Mouse (Mus musculus): ENCODE measurements around the gene Cdk5rap1. TPM values are rescaled to one million over a fixed set of nuclear protein-coding genes. Genes with fewer than 3 reads are reported as not detected.
"Not testable (repeated sequence)": the region's sequence is repeated elsewhere in the genome, so short reads cannot be mapped to it uniquely, and the experiment has no call there.

Cdk5rap1 gene
- polyA plus RNA-seq, 1 experiment from 2014 or later, result 18.5 TPM

DNA sequence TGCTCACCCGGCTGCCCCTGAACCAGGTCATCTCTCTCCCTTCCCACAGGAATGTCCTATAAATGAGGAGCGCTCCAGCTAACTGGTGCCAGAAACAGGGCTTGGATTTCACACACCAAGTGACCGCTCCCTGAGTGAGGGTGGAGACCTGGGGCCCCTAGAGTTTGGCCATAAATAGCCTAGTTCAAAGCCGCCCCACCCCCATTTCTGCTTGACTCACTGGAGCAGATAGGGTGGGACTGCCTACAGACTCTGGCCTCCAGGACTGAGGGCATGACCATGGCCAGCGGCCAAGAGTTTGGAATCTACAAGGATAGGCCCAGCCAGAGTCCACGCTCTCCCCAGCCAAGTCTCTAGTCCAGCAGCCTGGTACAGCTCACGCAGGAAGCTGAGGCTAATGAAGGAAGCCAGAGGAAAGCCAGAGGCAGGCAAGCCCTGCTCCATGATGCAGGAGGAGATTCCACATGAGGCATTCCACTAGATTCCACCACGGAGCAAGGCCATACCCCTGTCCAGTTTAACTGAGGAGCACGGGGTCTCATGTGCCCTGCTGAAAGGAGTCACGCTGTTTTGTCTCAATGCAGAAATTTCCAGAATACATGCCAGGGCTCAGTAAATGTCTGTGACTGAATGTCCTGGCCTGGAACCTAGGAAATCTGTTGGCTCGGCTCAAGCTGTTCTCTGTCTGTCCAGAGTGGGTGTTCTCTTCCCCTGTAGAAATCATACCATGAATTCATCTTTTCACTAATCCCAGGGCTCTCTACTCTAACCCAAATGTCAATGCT lies 17.6 kb upstream of the Cdk5rap1 start:
- Histone ChIP-seq H3K9ac (ENCODE audit: low read length) (no peak overlapping the region), H3K27me3 (ENCODE audit: control insufficient read depth, insufficient read depth, low read length) (no peaks in the 10 kb centered on the region), H3K4me3 (replicated peaks; ENCODE audit: low read length) (no peak overlapping the region), H3K27ac (ENCODE audit: low read length) (peak overlapping the region; percentile 25; the same call in 1 of the 2 replicates), H3K9me3 (replicated peaks; ENCODE audit: control insufficient read depth, low read length) (no peaks in the 10 kb centered on the region), H3K4me2 (ENCODE audit: low read depth, low read length) (no peak overlapping the region), H3K36me3 (ENCODE audit: control insufficient read depth, insufficient read depth, low read length) (no peaks in the 10 kb centered on the region), H3K4me1 (ENCODE audit: control insufficient read depth, insufficient read depth, low read length) (no peaks in the 10 kb centered on the region)
- peak; percentile 86 for ATAC-seq (ENCODE audit: insufficient read depth, low FRiP score)
- 69% methylated on average over 11 of the region's 11 CpGs for WGBS

DNA sequence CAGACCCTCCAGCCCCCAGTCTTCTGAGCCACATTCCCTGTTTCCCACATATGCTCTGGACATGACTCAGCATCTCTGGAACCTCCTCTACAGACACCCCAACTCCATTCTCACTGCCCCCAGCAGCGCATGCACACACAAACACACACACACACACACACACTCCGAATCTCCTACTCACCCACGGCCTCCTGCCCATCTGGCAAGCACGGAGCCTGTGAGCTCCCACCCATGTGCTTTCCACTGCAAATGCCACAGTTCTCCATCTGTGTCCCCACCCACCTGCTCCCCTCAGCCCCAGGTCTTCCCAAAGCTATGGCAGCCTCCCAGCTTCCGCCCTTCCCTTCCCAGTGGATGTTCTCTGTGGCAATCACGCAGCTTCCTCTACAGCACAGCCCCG lies 6.3 kb upstream of the Cdk5rap1 start:
- no peak overlapping the region for H3K27ac ChIP-seq (ENCODE audit: low read length)
- no peak overlapping the region for H3K9ac ChIP-seq (ENCODE audit: low read length)
- no peak for ATAC-seq (ENCODE audit: insufficient read depth, low FRiP score)
- H3K4me1 ChIP-seq (ENCODE audit: control insufficient read depth, insufficient read depth, low read length), result no peaks in the 10 kb centered on the region
- H3K4me3 ChIP-seq (replicated peaks; ENCODE audit: low read length), result no peak overlapping the region
- no peaks in the 10 kb centered on the region for H3K9me3 ChIP-seq (replicated peaks; ENCODE audit: control insufficient read depth, low read length)
- no peak overlapping the region for H3K4me2 ChIP-seq (ENCODE audit: low read depth, low read length)
- H3K27me3 ChIP-seq (ENCODE audit: control insufficient read depth, insufficient read depth, low read length), result no peaks in the 10 kb centered on the region
- 86% methylated on average over 7 of the region's 7 CpGs for WGBS
- no peaks in the 10 kb centered on the region for H3K36me3 ChIP-seq (ENCODE audit: control insufficient read depth, insufficient read depth, low read length)

DNA sequence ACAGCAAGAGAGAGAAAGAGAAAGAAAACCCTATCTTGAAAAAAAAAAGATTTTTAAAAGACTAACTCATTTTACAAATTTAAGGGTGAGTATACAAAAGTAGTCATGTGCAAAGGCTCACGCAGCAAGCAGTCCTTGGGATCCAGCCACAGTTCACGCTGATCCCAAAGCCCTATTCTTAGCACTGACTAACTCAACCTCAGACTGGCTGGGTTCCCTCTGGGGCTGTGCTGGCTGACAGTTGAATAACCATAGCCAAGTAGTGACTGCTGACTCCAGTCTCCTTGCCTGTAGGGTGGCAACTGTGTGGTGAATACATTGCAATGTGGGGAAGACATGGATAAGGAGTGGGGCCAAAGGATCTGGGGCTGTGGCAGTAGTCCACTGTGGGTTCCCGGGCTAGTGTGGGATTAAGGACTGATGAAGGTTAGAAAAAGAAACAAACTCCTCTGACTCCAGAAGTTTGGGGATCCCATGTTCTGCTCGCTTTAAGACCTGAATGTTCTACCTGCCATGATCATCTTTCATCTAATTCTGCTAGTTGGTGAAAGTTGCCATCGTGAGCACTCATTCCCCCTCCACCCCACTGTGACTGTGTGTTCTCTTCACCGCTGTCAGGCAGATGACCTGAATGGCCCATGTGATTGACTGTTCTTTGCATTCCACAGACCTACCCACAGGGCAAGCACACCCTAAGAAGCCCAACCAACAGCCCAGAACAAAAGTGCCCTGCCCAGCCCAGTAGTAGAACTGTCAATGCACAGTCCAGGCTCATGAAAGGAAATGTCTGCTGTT lies 2.2 kb upstream of the Cdk5rap1 start:
- Histone ChIP-seq H3K9me3 (replicated peaks; ENCODE audit: control insufficient read depth, low read length) (no peaks in the 10 kb centered on the region), H3K4me2 (ENCODE audit: low read depth, low read length) (no peak overlapping the region), H3K9ac (ENCODE audit: low read length) (no peak overlapping the region), H3K27me3 (ENCODE audit: control insufficient read depth, insufficient read depth, low read length) (no peaks in the 10 kb centered on the region), H3K4me3 (replicated peaks; ENCODE audit: low read length) (no peak overlapping the region), H3K27ac (ENCODE audit: low read length) (no peak overlapping the region), H3K4me1 (ENCODE audit: control insufficient read depth, insufficient read depth, low read length) (peaks cover 4% of the 10 kb centered on the region; the same call in 1 of the 2 replicates), H3K36me3 (ENCODE audit: control insufficient read depth, insufficient read depth, low read length) (no peaks in the 10 kb centered on the region)
- no peak for ATAC-seq (ENCODE audit: insufficient read depth, low FRiP score)
- WGBS, result 77% methylated on average over 6 of the region's 6 CpGs

DNA sequence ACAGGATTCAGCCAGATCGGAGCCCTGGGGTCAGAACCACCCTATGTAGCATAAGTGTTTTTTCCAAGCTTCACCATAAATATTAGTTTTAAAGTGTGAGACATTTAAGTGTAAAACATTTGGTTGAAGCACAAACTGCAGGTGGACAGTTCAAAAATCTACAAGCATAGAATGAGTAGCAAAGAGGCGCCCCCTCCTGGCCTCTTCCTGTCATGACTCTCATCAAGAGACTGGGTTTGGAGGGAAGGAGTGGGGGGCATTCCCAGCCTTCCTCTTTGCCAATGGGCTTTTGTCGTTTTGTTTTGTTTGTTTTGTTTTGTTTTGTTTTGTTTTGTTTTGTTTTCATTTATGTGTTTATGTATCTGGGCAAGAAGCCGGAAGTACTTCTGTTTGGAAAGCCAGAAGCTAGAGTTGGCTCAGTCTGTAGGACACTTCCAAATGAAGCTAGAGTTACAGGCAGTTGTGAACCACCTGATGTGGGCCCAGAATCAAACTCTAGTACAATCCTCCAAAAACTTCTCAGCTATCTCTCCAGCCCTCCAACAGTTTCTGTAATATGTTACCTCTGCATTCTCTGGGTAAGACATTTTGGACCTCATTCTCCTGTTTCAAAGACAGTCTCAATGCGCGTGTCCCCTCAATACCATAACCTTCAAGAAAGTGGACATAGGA lies 1.3 kb upstream of the Cdk5rap1 start:
- H3K4me1 ChIP-seq (ENCODE audit: control insufficient read depth, insufficient read depth, low read length), result peaks cover 4% of the 10 kb centered on the region; the same call in 1 of the 2 replicates
- WGBS, result 57% methylated on average over 6 of the region's 6 CpGs
- H3K4me3 ChIP-seq (replicated peaks; ENCODE audit: low read length), result no peak overlapping the region
- no peak for ATAC-seq (ENCODE audit: insufficient read depth, low FRiP score)
- H3K36me3 ChIP-seq (ENCODE audit: control insufficient read depth, insufficient read depth, low read length), result no peaks in the 10 kb centered on the region
- no peak overlapping the region for H3K9ac ChIP-seq (ENCODE audit: low read length)
- H3K27me3 ChIP-seq (ENCODE audit: control insufficient read depth, insufficient read depth, low read length), result no peaks in the 10 kb centered on the region
- H3K27ac ChIP-seq (ENCODE audit: low read length), result no peak overlapping the region
- no peak overlapping the region for H3K4me2 ChIP-seq (ENCODE audit: low read depth, low read length)
- no peaks in the 10 kb centered on the region for H3K9me3 ChIP-seq (replicated peaks; ENCODE audit: control insufficient read depth, low read length)

DNA sequence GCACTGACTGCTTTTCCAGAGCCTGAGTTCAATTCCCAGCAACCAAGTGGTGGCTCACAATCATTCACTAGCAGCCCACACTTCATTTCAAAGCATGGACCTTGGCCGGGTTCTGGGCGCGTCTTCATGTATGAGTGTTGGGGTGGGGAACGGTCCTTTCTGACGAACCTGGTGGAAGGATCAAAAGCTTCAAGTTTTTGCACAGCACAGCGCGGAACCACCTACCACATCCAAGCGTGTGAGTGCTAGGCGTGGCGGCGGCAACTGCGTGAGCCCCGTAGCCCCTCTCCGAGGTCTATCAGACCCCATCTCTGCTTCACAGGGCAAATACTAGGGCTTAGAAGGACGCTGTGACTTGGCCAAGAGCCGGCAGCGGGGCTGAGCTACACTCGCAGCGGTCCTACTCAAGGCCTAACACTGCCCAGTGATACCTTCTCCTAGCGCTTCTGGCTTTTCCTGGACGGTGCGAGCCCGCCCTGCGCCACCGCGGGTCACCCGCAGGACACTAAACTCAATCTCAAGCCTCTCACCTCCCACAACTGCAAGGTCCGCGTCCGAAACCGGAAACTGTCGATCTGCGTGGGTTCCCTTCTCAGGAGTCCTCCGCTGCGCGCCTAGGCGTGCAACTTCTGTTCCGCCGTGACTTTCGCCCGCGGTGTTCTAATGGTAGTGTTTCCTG lies 520 bp downstream of the Cdk5rap1 start:
- no peaks in the 10 kb centered on the region for H3K9me3 ChIP-seq (replicated peaks; ENCODE audit: control insufficient read depth, low read length)
- H3K36me3 ChIP-seq (ENCODE audit: control insufficient read depth, insufficient read depth, low read length), result no peaks in the 10 kb centered on the region
- peak overlapping the region; percentile 83 for H3K4me2 ChIP-seq (ENCODE audit: low read depth, low read length)
- WGBS, result under 1% methylated on average over 42 of the region's 42 CpGs
- no peaks in the 10 kb centered on the region for H3K27me3 ChIP-seq (ENCODE audit: control insufficient read depth, insufficient read depth, low read length)
- peak overlapping the region; percentile 71 for H3K4me3 ChIP-seq (replicated peaks; ENCODE audit: low read length)
- peaks cover 4% of the 10 kb centered on the region; the same call in 1 of the 2 replicates for H3K4me1 ChIP-seq (ENCODE audit: control insufficient read depth, insufficient read depth, low read length)
- H3K27ac ChIP-seq (ENCODE audit: low read length), result peak overlapping the region; percentile 85
- peak; percentile 87 for ATAC-seq (ENCODE audit: insufficient read depth, low FRiP score)
- peak overlapping the region; percentile 86 for H3K9ac ChIP-seq (ENCODE audit: low read length)

DNA sequence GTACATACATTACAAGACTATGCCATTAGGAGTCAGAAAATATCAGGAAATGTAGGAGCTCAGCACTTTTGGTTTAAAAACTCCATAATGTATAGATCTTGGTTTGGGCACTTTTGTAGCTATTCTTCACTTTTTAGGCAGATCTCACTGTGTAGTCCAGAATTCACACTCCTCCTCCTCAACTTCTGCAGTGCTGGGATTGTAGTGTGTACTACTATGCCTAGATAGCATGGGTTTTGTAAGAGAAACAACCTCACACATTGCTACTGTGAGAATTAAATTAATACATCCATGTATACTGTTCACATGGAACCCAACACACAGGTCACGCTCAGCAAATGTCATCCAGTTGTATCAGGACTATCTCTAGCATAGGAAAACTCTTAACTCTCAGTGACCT lies 5.3 kb downstream of the Cdk5rap1 start:
- Histone ChIP-seq H3K4me1 (ENCODE audit: control insufficient read depth, insufficient read depth, low read length) (peaks cover 4% of the 10 kb centered on the region; the same call in 1 of the 2 replicates), H3K27me3 (ENCODE audit: control insufficient read depth, insufficient read depth, low read length) (no peaks in the 10 kb centered on the region), H3K9ac (ENCODE audit: low read length) (no peak overlapping the region), H3K36me3 (ENCODE audit: control insufficient read depth, insufficient read depth, low read length) (peaks cover 4% of the 10 kb centered on the region; the same call in 1 of the 2 replicates), H3K9me3 (replicated peaks; ENCODE audit: control insufficient read depth, low read length) (no peaks in the 10 kb centered on the region), H3K4me3 (replicated peaks; ENCODE audit: low read length) (no peak overlapping the region), H3K4me2 (ENCODE audit: low read depth, low read length) (no peak overlapping the region), H3K27ac (ENCODE audit: low read length) (no peak overlapping the region)
- no peak for ATAC-seq (ENCODE audit: insufficient read depth, low FRiP score)
- WGBS, result 88% methylated on average over 1 of the region's 1 CpGs

DNA sequence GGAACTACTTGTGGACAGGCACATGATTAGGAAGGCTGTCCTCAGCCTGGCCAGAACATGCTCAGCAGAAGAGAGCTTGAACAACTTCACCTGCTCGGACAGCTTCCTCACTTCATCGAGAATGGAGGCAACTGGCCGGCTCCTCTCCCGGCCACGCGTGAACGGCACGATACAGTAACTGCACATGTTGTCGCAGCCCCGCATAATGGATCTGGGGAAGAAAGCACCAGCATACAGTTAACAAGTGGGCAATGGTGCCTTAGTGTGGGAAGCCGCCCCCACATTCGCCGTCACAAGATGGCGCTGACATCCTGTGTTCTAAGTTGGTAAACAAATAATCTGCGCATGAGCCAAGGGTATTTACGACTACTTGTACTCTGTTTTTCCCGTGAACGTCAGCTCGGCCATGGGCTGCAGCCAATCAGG lies 18.8 kb downstream of the Cdk5rap1 start:
- Histone ChIP-seq H3K4me3 (replicated peaks; ENCODE audit: low read length) (peak overlapping the region; percentile 42), H3K4me2 (ENCODE audit: low read depth, low read length) (peak overlapping the region; percentile 38), H3K27ac (ENCODE audit: low read length) (0 out of 2 replicates have a peak overlapping the region, but pooled peaks have one; percentile 1), H3K9ac (ENCODE audit: low read length) (peak overlapping the region; percentile 60; the same call in 1 of the 2 replicates)
- not testable (repeated sequence) for H3K4me1 ChIP-seq (ENCODE audit: control insufficient read depth, insufficient read depth, low read length); H3K27me3 ChIP-seq (ENCODE audit: control insufficient read depth, insufficient read depth, low read length); H3K36me3 ChIP-seq (ENCODE audit: control insufficient read depth, insufficient read depth, low read length); H3K9me3 ChIP-seq (replicated peaks; ENCODE audit: control insufficient read depth, low read length)
- WGBS, result 66% methylated on average over 15 of the region's 19 CpGs
- ATAC-seq (ENCODE audit: insufficient read depth, low FRiP score), result peak; percentile 13; the same call in 1 of the 2 replicates

DNA sequence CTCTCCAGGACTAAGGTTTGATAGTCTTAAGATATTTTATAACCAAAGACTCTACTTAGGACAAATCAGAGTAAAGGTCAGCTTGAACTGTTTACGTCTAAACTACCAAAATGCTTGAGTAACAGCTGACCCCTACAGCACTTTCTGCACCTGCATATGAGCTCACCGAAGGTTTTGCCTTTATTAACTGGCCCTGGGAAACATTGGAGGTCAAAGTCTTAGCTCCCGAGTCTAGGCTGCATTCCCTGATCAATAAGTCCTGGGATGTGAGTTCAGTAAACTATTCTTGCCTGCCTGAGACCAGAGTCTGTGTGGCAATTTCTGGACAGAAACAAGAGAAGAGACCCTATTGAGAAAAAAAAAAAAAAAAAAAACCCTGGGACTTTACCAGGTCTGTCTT lies 24.7 kb downstream of the Cdk5rap1 start:
- H3K27me3 ChIP-seq (ENCODE audit: control insufficient read depth, insufficient read depth, low read length), result no peaks in the 10 kb centered on the region
- no peaks in the 10 kb centered on the region for H3K9me3 ChIP-seq (replicated peaks; ENCODE audit: control insufficient read depth, low read length)
- no peak for ATAC-seq (ENCODE audit: insufficient read depth, low FRiP score)
- H3K27ac ChIP-seq (ENCODE audit: low read length), result no peak overlapping the region
- 78% methylated on average over 3 of the region's 3 CpGs for WGBS
- H3K4me3 ChIP-seq (replicated peaks; ENCODE audit: low read length), result no peak overlapping the region
- 0 out of 2 replicates have a peak, but pooled peaks cover 7% of the 10 kb centered on the region for H3K36me3 ChIP-seq (ENCODE audit: control insufficient read depth, insufficient read depth, low read length)
- H3K9ac ChIP-seq (ENCODE audit: low read length), result no peak overlapping the region
- no peak overlapping the region for H3K4me2 ChIP-seq (ENCODE audit: low read depth, low read length)
- no peaks in the 10 kb centered on the region for H3K4me1 ChIP-seq (ENCODE audit: control insufficient read depth, insufficient read depth, low read length)
